Mouse (Mus musculus) G1E (cell line): ENCODE data around the gene Sytl4.

Experiments
- CTCF ChIP-seq: IDR thresholded peaks from 2 replicates; pipeline ENCODE4 v1.5.1; 2012; ENCODE audit warnings: low read depth, low read length, inconsistent platforms, mixed read lengths
- GATA1 ChIP-seq: IDR thresholded peaks from 2 replicates; pipeline ENCODE4 v1.6.1; 2012; ENCODE audit warnings: borderline replicate concordance, low read length, inconsistent platforms, mixed read lengths
- POLR2AphosphoS5 ChIP-seq: IDR thresholded peaks from 2 replicates; pipeline ENCODE4 v1.6.1; 2012; ENCODE audit warnings: low read depth, low read length, inconsistent platforms; ENCODE audit not compliant: insufficient replicate concordance
- TAL1 ChIP-seq: conservative IDR thresholded peaks from 2 replicates; pipeline ENCODE4 v1.6.1; 2012; ENCODE audit warnings: low read depth, low read length, inconsistent platforms, mixed read lengths

GRCm38 (mm10) chrX:133913006-133913405 lies 68.6 kb downstream of the Sytl4 start:
- TF ChIP-seq TAL1 = no peak
- TF ChIP-seq CTCF = no peak
- no peak for TF ChIP-seq POLR2AphosphoS5
- TF ChIP-seq GATA1 = no peak
